Comparison of ENCODE assay signal across 16 mouse cellular contexts in genomic region chr8:76514132-76514531, GRCm38 (mm10).
"Had no signal": no experiment of that assay in that cellular context is flagged by ENCODE, and none has a peak within 500 bp of the region (broad histone marks: within the 10 kb centered on the region; RNA-seq: fewer than 3 reads in every experiment).

No protein-coding gene starts in this region.

- H3K27me3 ChIP-seq: neural tube, embryonic 12.5 days; neural tube, embryonic 13.5 days; neural tube, embryonic 15.5 days; stomach, embryonic 15.5 days had no signal

- H3K4me1 ChIP-seq: neural tube, embryonic 12.5 days; neural tube, embryonic 13.5 days; neural tube, embryonic 15.5 days; stomach, embryonic 15.5 days had no signal

- DNase-seq: retina, postnatal 1 day; right cerebral cortex, adult 18-20 months; right cerebral cortex, postnatal 14 days; right cerebral cortex, postnatal 25 days; right cerebral cortex, postnatal 4 days; spleen, adult 18-20 months; thymus, adult 18-20 months; thymus, adult 2 months; thymus, postnatal 14 days; thymus, postnatal 25 days; thymus, postnatal 36 days; thymus, postnatal 4 days had no signal

- H3K4me3 ChIP-seq: neural tube, embryonic 12.5 days; neural tube, embryonic 13.5 days; neural tube, embryonic 15.5 days; stomach, embryonic 15.5 days had no signal

- H3K27ac ChIP-seq: neural tube, embryonic 12.5 days; neural tube, embryonic 13.5 days; neural tube, embryonic 15.5 days; stomach, embryonic 15.5 days had no signal

- H3K9ac ChIP-seq: neural tube, embryonic 12.5 days; neural tube, embryonic 13.5 days; neural tube, embryonic 15.5 days; stomach, embryonic 15.5 days had no signal

- H3K9me3 ChIP-seq: neural tube, embryonic 12.5 days; neural tube, embryonic 13.5 days; neural tube, embryonic 15.5 days; stomach, embryonic 15.5 days had no signal

- H3K36me3 ChIP-seq: neural tube, embryonic 12.5 days; neural tube, embryonic 13.5 days; neural tube, embryonic 15.5 days; stomach, embryonic 15.5 days had no signal

- H3K4me2 ChIP-seq: neural tube, embryonic 12.5 days; neural tube, embryonic 13.5 days; neural tube, embryonic 15.5 days; stomach, embryonic 15.5 days had no signal
